Comparison of ENCODE assay signal across 8 mouse cellular contexts in the genomic region with DNA sequence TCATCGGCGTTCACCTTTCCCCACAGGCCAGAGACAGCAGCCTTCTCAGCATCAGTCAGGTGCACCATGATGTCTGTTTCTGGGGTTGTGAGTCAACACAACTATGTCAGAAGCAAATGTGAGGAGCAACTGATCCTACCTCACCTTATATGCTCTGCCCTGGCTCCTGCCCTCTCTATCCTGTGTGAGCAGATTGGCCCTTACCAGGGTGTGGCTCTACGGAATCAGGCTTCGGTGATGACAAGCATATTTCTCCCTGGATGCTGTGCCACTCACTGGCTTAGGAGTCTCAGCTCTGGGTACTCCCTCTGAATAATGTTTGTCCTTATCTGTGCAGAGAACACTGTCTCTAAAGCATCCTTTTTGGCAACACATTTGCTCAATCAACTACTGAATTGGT. TPM values are rescaled to one million over a fixed set of nuclear protein-coding genes. Genes with fewer than 3 reads are reported as not detected.
DNase-seq lines count a peak whose midpoint lies in the region; ATAC-seq lines count a peak whose summit lies in the region.

Gene Hbb-bs, minus strand, starts transcription at position 289 of the 400 bp plus-strand sequence.

- intact Hi-C loops in left cerebral cortex, postnatal 10 days (cut with DNase I): no loop called here

- no peak within 1 kb of the TSS for H3K27ac ChIP-seq in embryonic facial prominence, embryonic 10.5 days (replicated peaks)
- H3K27ac ChIP-seq in heart, embryonic 13.5 days (replicated peaks): no peak within 1 kb of the TSS
- no peak within 1 kb of the TSS for H3K27ac ChIP-seq in midbrain, embryonic 16.5 days (ENCODE audit: low read length)

- no peak for DNase-seq in layer of hippocampus, adult 18-20 months (ENCODE audit: low spot score in 2 of 2)
- no peak for DNase-seq in layer of hippocampus, adult 11-12 months (ENCODE audit: low spot score)
- DNase-seq in embryonic facial prominence, embryonic 10.5 days (ENCODE audit: low spot score): no peak
- DNase-seq in left cerebral cortex, postnatal 10 days (ENCODE audit: extremely low spot score in 1 of 2, low spot score in 2 of 2): no peak
- no peak for DNase-seq in kidney, postnatal 14 days
- DNase-seq in thymus, adult 18-20 months: no peak

- peak; percentile 73 for ATAC-seq in heart, embryonic 13.5 days (ENCODE audit: extremely low read depth, insufficient number of reproducible peaks, low FRiP score, low TSS enrichment)
- no peak for ATAC-seq in midbrain, embryonic 16.5 days

- no peaks in the 10 kb centered on the region for H3K9me3 ChIP-seq in embryonic facial prominence, embryonic 10.5 days
- H3K9me3 ChIP-seq in heart, embryonic 13.5 days: no peaks in the 10 kb centered on the region
- H3K9me3 ChIP-seq in midbrain, embryonic 16.5 days (replicated peaks; ENCODE audit: control insufficient read depth, low read length, poor library complexity, severe bottlenecking): no peaks in the 10 kb centered on the region

- no peaks in the 10 kb centered on the region for H3K4me1 ChIP-seq in embryonic facial prominence, embryonic 10.5 days
- H3K4me1 ChIP-seq in heart, embryonic 13.5 days: no peaks in the 10 kb centered on the region
- H3K4me1 ChIP-seq in midbrain, embryonic 16.5 days (ENCODE audit: control insufficient read depth, insufficient read depth, low read length): no peaks in the 10 kb centered on the region

- H3K9ac ChIP-seq in heart, embryonic 13.5 days: no peak within 1 kb of the TSS
- H3K9ac ChIP-seq in midbrain, embryonic 16.5 days (ENCODE audit: low read depth, low read length): no peak within 1 kb of the TSS

- no peak within 1 kb of the TSS for H3K4me3 ChIP-seq in embryonic facial prominence, embryonic 10.5 days
- no peak within 1 kb of the TSS for H3K4me3 ChIP-seq in heart, embryonic 13.5 days
- no peak within 1 kb of the TSS for H3K4me3 ChIP-seq in midbrain, embryonic 16.5 days (ENCODE audit: low read depth, low read length)

- 94% methylated on average over 4 of the region's 4 CpGs for WGBS in embryonic facial prominence, embryonic 10.5 days
- WGBS in heart, embryonic 13.5 days: 79% methylated on average over 4 of the region's 4 CpGs
- WGBS in midbrain, embryonic 16.5 days: 95% methylated on average over 4 of the region's 4 CpGs

- H3K4me2 ChIP-seq in heart, embryonic 13.5 days: no peak within 1 kb of the TSS
- no peak within 1 kb of the TSS for H3K4me2 ChIP-seq in midbrain, embryonic 16.5 days (ENCODE audit: low read length)

- no peaks in the 10 kb centered on the region for H3K36me3 ChIP-seq in embryonic facial prominence, embryonic 10.5 days (replicated peaks)
- no peaks in the 10 kb centered on the region for H3K36me3 ChIP-seq in heart, embryonic 13.5 days
- no peaks in the 10 kb centered on the region for H3K36me3 ChIP-seq in midbrain, embryonic 16.5 days (ENCODE audit: control insufficient read depth, insufficient read depth, low read length)

- no peaks in the 10 kb centered on the region for H3K27me3 ChIP-seq in embryonic facial prominence, embryonic 10.5 days (replicated peaks; ENCODE audit: low read depth, poor library complexity, severe bottlenecking)
- no peaks in the 10 kb centered on the region for H3K27me3 ChIP-seq in heart, embryonic 13.5 days (replicated peaks)
- no peaks in the 10 kb centered on the region for H3K27me3 ChIP-seq in midbrain, embryonic 16.5 days (ENCODE audit: control insufficient read depth, insufficient read depth, low read depth, low read length)

RNA-seq across cellular contexts. Expression of gene Hbb-bs, which starts in this region (rescaled TPM):
- total RNA-seq in layer of hippocampus, adult 18-20 months (2021): 100 to 1,000 TPM; 267 to 283 TPM
- 53.2 and 94.1 TPM in 2 replicates for polyA plus RNA-seq in embryonic facial prominence, embryonic 10.5 days (2016; fragmentation: Nextera tagmentation; extraction: Ambion mirVana)
- polyA plus RNA-seq in heart, embryonic 13.5 days (2015; fragmentation: Nextera tagmentation; extraction: Ambion mirVana): 15,930 and 21,711 TPM in 2 replicates
- total RNA-seq in left cerebral cortex, postnatal 10 days (2021): 100 to 1,000 TPM; 487 to 924 TPM
- 4,227 and 4,621 TPM in 2 replicates for polyA plus RNA-seq in midbrain, embryonic 16.5 days (2015; fragmentation: Nextera tagmentation; extraction: Ambion mirVana)

Comparison
In these comparisons a context has a peak if more than half of its experiments do, and no peak if none do; other contexts are left out.
1. RNA of gene Hbb-bs (polyA plus RNA-seq): 15,930 to 21,711 TPM in heart, embryonic 13.5 days and 4,227 to 4,621 TPM in midbrain, embryonic 16.5 days; 53.2 to 94.1 TPM in embryonic facial prominence, embryonic 10.5 days; every median in the first group is over 10 times any median in the second.